Mouse (Mus musculus) left cerebral cortex, adult 2 months (tissue): ENCODE measurements around the gene Homer3. TPM values are rescaled to one million over a fixed set of nuclear protein-coding genes. Genes with fewer than 3 reads are reported as not detected.

Source experiments
- DNase-seq, 2 experiments: peaks; one replicate each; pipeline ENCODE4 v3.0.0; 2021 to 2022; ENCODE audit warnings: low spot score in 2 of 2, mixed read lengths in 1 of 2; ENCODE audit errors: extremely low spot score in 1 of 2
- H3K27ac ChIP-seq: fragments of 200-600 bp; 2 replicates; pipeline ENCODE4 v1.8.1; 2022
- H3K4me3 ChIP-seq: fragments of 200-600 bp; 2 replicates; pipeline ENCODE4 v1.8.1; 2022
- CTCF ChIP-seq: fragments of 200-600 bp; IDR thresholded peaks from 2 replicates; pipeline ENCODE4 v1.8.1; 2022; ENCODE audit warnings: antibody characterized with exemption, mild to moderate bottlenecking, moderate library complexity
- intact Hi-C: fragments of 180-260 bp; cut with DNase I; formaldehyde crosslinking; loops from one replicate; pipeline ENCODE4 v1.15.1; 2025
- total RNA-seq, 2 experiments: library from RNA; stranded (reverse); gene quantifications; 2 replicates each; pipeline ENCODE4 v1.2.3; 2021

The Homer3 gene
- total RNA-seq, 2 experiments from 2014 or later = 6.9 to 7.3 TPM

GRCm38 (mm10) chr8:70286737-70287136 is 4.1 kb downstream of the Homer3 start:
- no peak for DNase-seq
- peak; percentile 34 for TF ChIP-seq CTCF
- no peak overlapping the region for H3K27ac ChIP-seq
- no peak overlapping the region for H3K4me3 ChIP-seq
- intact Hi-C loops = no loop called here

GRCm38 (mm10) chr8:70293988-70294405 is 11.4 kb downstream of the Homer3 start:
- DNase-seq = no peak
- TF ChIP-seq CTCF = no peak
- no peak overlapping the region for H3K27ac ChIP-seq
- intact Hi-C loops = no loop called here
- H3K4me3 ChIP-seq = no peak overlapping the region

- H3K27ac ChIP-seq = no peak overlapping the region
- intact Hi-C loops = no loop called here
- H3K4me3 ChIP-seq = no peak overlapping the region
- no peak for DNase-seq
- TF ChIP-seq CTCF = no peak
Measured at GRCm38 (mm10) chr8:70300881-70301280, 18.3 kb downstream of the Homer3 start.

GRCm38 (mm10) chr8:70302358-70302890 is 19.8 kb downstream of the Homer3 start, which contains the start of the genes Ddx49 and Cope:
Ddx49 (minus strand) TSS chr8:70302489.
Cope (plus strand) TSS chr8:70302518.
- peak; percentile 93 to 94 for DNase-seq
- TF ChIP-seq CTCF = no peak
- H3K27ac ChIP-seq = peak within 1 kb of the TSS; percentile 97
- peak within 1 kb of the TSS; percentile 76 for H3K4me3 ChIP-seq
- intact Hi-C loops = no loop called here

GRCm38 (mm10) chr8:70302901-70303300 is 20.3 kb downstream of the Homer3 start:
- H3K27ac ChIP-seq = peak overlapping the region; percentile 97
- peak overlapping the region; percentile 76 for H3K4me3 ChIP-seq
- no peak for TF ChIP-seq CTCF
- no peak for DNase-seq
- intact Hi-C loops = no loop called here

GRCm38 (mm10) chr8:70309311-70309710 is 26.7 kb downstream of the Homer3 start:
- Histone ChIP-seq H3K27ac (no peak overlapping the region), H3K4me3 (no peak overlapping the region)
- intact Hi-C loops = no loop called here
- peak; percentile 62 for TF ChIP-seq CTCF
- no peak for DNase-seq

- intact Hi-C loops = no loop called here
- Histone ChIP-seq H3K27ac (no peak overlapping the region), H3K4me3 (no peak overlapping the region)
- TF ChIP-seq CTCF = no peak
- DNase-seq = no peak
Measured at GRCm38 (mm10) chr8:70313399-70313798, 30.8 kb downstream of the Homer3 start.

- peak within 1 kb of the TSS; percentile 97 for H3K27ac ChIP-seq
- TF ChIP-seq CTCF = no peak
- H3K4me3 ChIP-seq = peak within 1 kb of the TSS; percentile 93
- intact Hi-C loops = no loop called here
- DNase-seq = peak; percentile 84 to 86
Measured at GRCm38 (mm10) chr8:70315624-70316510, 33.2 kb downstream of the Homer3 start, which contains the start of gene Cers1. Cers1 (plus strand) TSS chr8:70315775.

- DNase-seq = peak; percentile 83 to 88
- peak overlapping the region; percentile 93 for H3K4me3 ChIP-seq
- no peak for TF ChIP-seq CTCF
- peak overlapping the region; percentile 97 for H3K27ac ChIP-seq
- intact Hi-C loops = no loop called here
Measured at GRCm38 (mm10) chr8:70316511-70317504, 34.2 kb downstream of the Homer3 start.

- H3K4me3 ChIP-seq = no peak overlapping the region
Measured at GRCm38 (mm10) chr8:70317872-70318271, 35.2 kb downstream of the Homer3 start.

GRCm38 (mm10) chr8:70323716-70324115 is 41.1 kb downstream of the Homer3 start:
- H3K4me3 ChIP-seq = no peak overlapping the region
- TF ChIP-seq CTCF = no peak
- H3K27ac ChIP-seq = no peak overlapping the region
- intact Hi-C loops = no loop called here
- DNase-seq = no peak

More at GRCm38 (mm10) chr8:70317872-70318271, 35.2 kb downstream of the Homer3 start:
- no peak for DNase-seq
- H3K27ac ChIP-seq = peak overlapping the region; percentile 9; the same call in 1 of the 2 replicates
- no peak for TF ChIP-seq CTCF
- intact Hi-C loops = no loop called here
